Mouse (Mus musculus): ENCODE measurements at regions not wholly inside any gene's neighbourhood (a gene's known extent, or its start where the extent isn't known, plus 50 kb on each side); places are given as distances from the start of the nearest gene placed in this dataset.

DNA sequence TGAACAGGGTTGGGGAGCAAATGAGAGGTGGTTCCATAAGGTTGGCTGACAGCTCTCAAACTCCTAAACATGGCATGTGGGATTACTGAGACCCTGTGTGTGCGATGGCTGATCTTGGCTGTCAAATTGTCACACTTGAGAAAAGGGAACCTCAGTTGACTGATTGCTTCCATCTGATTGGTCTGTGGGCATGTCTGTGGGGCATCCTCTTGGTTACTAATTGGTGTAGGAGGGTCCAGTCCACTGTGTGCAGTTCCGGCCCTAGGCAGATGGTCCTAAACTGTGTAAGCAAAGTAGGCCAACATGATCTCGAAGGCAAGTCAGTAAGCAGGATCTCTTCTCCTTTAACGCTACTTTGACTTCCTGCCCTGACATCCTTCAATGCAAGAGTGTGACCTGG, 86.5 kb upstream of the Tut7 start:
- TF ChIP-seq CTCF (IDR thresholded peaks at IDR 0.05; ENCODE audit: borderline replicate concordance, insufficient read depth, low read depth, low read length) = no peak
- TF ChIP-seq POLR2A (IDR thresholded peaks at IDR 0.05; ENCODE audit: borderline replicate concordance, insufficient read depth, low read length) = no peak
